Mouse (Mus musculus): ENCODE results near the gene Mpz. TPM values are rescaled to one million over a fixed set of nuclear protein-coding genes. Genes with fewer than 3 reads are reported as not detected.

Gene Mpz
- polyA plus RNA-seq (2015; fragmentation: Nextera tagmentation; extraction: Ambion mirVana): 0.05 and 0.12 TPM in 2 replicates

- H3K9me3 ChIP-seq (ENCODE audit: low read length): no peaks in the 10 kb centered on the region
- ATAC-seq (peak; percentile 99), DNase-seq (peak; percentile 98)
- H3K4me1 ChIP-seq (ENCODE audit: insufficient read depth): peaks cover 21% of the 10 kb centered on the region
- H3K27me3 ChIP-seq (ENCODE audit: insufficient read depth, low read length): no peaks in the 10 kb centered on the region
- H3K27ac ChIP-seq (ENCODE audit: low read depth): peak within 1 kb of the TSS; percentile 82
- WGBS (ENCODE audit: insufficient replicate concordance): under 1% methylated on average over 34 of the region's 34 CpGs
- peak within 1 kb of the TSS; percentile 87 for H3K9ac ChIP-seq (replicated peaks)
- peak within 1 kb of the TSS; percentile 71 for H3K4me3 ChIP-seq (ENCODE audit: low read depth, low read length)
- H3K4me2 ChIP-seq (ENCODE audit: low read depth, low read length): peak within 1 kb of the TSS; percentile 77
- H3K36me3 ChIP-seq (replicated peaks; ENCODE audit: insufficient read depth, low read length): no peaks in the 10 kb centered on the region
- peak; percentile 64 for TF ChIP-seq EP300 (IDR thresholded peaks at IDR 0.05; ENCODE audit: low read depth)
- TF ChIP-seq CTCF (IDR thresholded peaks at IDR 0.05; ENCODE audit: low read depth): no peak
These were observed at the start of gene Mpz, which contains the start of gene Sdhc for GRCm38 (mm10) chr1:171149974-171150760. Mpz (plus strand) TSS chr1:171150711. Sdhc (minus strand) TSS chr1:171150603.

GRCm38 (mm10) chr1:171101033-171101432 is 49.5 kb upstream of the Mpz start:
- DNase-seq: no peak
- TF ChIP-seq EP300 (IDR thresholded peaks at IDR 0.05; ENCODE audit: low read depth) (no peak), CTCF (IDR thresholded peaks at IDR 0.05; ENCODE audit: low read depth) (no peak)
- Histone ChIP-seq H3K9ac (replicated peaks) (no peak overlapping the region), H3K4me2 (ENCODE audit: low read depth, low read length) (no peak overlapping the region), H3K27me3 (ENCODE audit: insufficient read depth, low read length) (no peaks in the 10 kb centered on the region), H3K27ac (ENCODE audit: low read depth) (no peak overlapping the region), H3K4me3 (ENCODE audit: low read depth, low read length) (no peak overlapping the region), H3K4me1 (ENCODE audit: insufficient read depth) (peaks cover 13% of the 10 kb centered on the region), H3K36me3 (replicated peaks; ENCODE audit: insufficient read depth, low read length) (no peaks in the 10 kb centered on the region), H3K9me3 (ENCODE audit: low read length) (no peaks in the 10 kb centered on the region)
- ATAC-seq: no peak
- WGBS (ENCODE audit: insufficient replicate concordance): 47% methylated on average over 2 of the region's 2 CpGs

GRCm38 (mm10) chr1:171101733-171102546 is 48.6 kb upstream of the Mpz start:
- ATAC-seq (peak; percentile 80), DNase-seq (peak; percentile 91)
- peak overlapping the region; percentile 56 for H3K4me3 ChIP-seq (ENCODE audit: low read depth, low read length)
- H3K9me3 ChIP-seq (ENCODE audit: low read length): no peaks in the 10 kb centered on the region
- peak overlapping the region; percentile 81 for H3K4me2 ChIP-seq (ENCODE audit: low read depth, low read length)
- H3K27me3 ChIP-seq (ENCODE audit: insufficient read depth, low read length): no peaks in the 10 kb centered on the region
- WGBS (ENCODE audit: insufficient replicate concordance): under 1% methylated on average over 40 of the region's 40 CpGs
- TF ChIP-seq CTCF (IDR thresholded peaks at IDR 0.05; ENCODE audit: low read depth): peak; percentile 43; the same call in 1 of the 2 replicates
- no peak for TF ChIP-seq EP300 (IDR thresholded peaks at IDR 0.05; ENCODE audit: low read depth)
- H3K4me1 ChIP-seq (ENCODE audit: insufficient read depth): peaks cover 13% of the 10 kb centered on the region
- peak overlapping the region; percentile 58 for H3K27ac ChIP-seq (ENCODE audit: low read depth)
- peak overlapping the region; percentile 60 for H3K9ac ChIP-seq (replicated peaks)
- no peaks in the 10 kb centered on the region for H3K36me3 ChIP-seq (replicated peaks; ENCODE audit: insufficient read depth, low read length)

GRCm38 (mm10) chr1:171102547-171103177 is 47.8 kb upstream of the Mpz start:
- DNase-seq (peak; percentile 90), ATAC-seq (peak; percentile 88)
- no peak for TF ChIP-seq CTCF (IDR thresholded peaks at IDR 0.05; ENCODE audit: low read depth)
- no peak for TF ChIP-seq EP300 (IDR thresholded peaks at IDR 0.05; ENCODE audit: low read depth)
- Histone ChIP-seq H3K4me2 (ENCODE audit: low read depth, low read length) (peak overlapping the region; percentile 81), H3K4me3 (ENCODE audit: low read depth, low read length) (peak overlapping the region; percentile 56), H3K36me3 (replicated peaks; ENCODE audit: insufficient read depth, low read length) (no peaks in the 10 kb centered on the region), H3K4me1 (ENCODE audit: insufficient read depth) (peaks cover 10% of the 10 kb centered on the region), H3K9me3 (ENCODE audit: low read length) (no peaks in the 10 kb centered on the region), H3K27ac (ENCODE audit: low read depth) (peak overlapping the region; percentile 58), H3K9ac (replicated peaks) (peak overlapping the region; percentile 60), H3K27me3 (ENCODE audit: insufficient read depth, low read length) (no peaks in the 10 kb centered on the region)
- WGBS (ENCODE audit: insufficient replicate concordance): under 1% methylated on average over 35 of the region's 35 CpGs

- DNase-seq: no peak
- Histone ChIP-seq H3K36me3 (replicated peaks; ENCODE audit: insufficient read depth, low read length) (no peaks in the 10 kb centered on the region), H3K9ac (replicated peaks) (no peak overlapping the region)
These were observed 47.2 kb upstream of the Mpz start for GRCm38 (mm10) chr1:171103179-171103840.

More at GRCm38 (mm10) chr1:171103179-171103840, 47.2 kb upstream of the Mpz start:
- TF ChIP-seq CTCF (IDR thresholded peaks at IDR 0.05; ENCODE audit: low read depth): no peak
- TF ChIP-seq EP300 (IDR thresholded peaks at IDR 0.05; ENCODE audit: low read depth): no peak
- Histone ChIP-seq H3K27ac (ENCODE audit: low read depth) (peak overlapping the region; percentile 58; the same call in 1 of the 2 replicates), H3K27me3 (ENCODE audit: insufficient read depth, low read length) (no peaks in the 10 kb centered on the region), H3K4me2 (ENCODE audit: low read depth, low read length) (peak overlapping the region; percentile 81), H3K4me3 (ENCODE audit: low read depth, low read length) (peak overlapping the region; percentile 56), H3K9me3 (ENCODE audit: low read length) (no peaks in the 10 kb centered on the region), H3K4me1 (ENCODE audit: insufficient read depth) (peaks cover 9% of the 10 kb centered on the region; the same call in 1 of the 2 replicates)
- peak; percentile 9 for ATAC-seq
- 7% methylated on average over 10 of the region's 10 CpGs for WGBS (ENCODE audit: insufficient replicate concordance)

Data from liver, postnatal 0 days (tissue).